Mouse (Mus musculus) kidney, embryonic 14.5 days (tissue): Measurements from ENCODE around the gene Pak7. TPM values are rescaled to one million over a fixed set of nuclear protein-coding genes. Genes with fewer than 3 reads are reported as not detected.
A peak's percentile ranks its signal among the peaks of the same experiment; 100 is the strongest.

ENCODE experiments used
- ATAC-seq: fragments of 200-750 bp; cut with Nextera tagmentation; 2 replicates; pipeline ENCODE4 v1.8.0; 2017; ENCODE audit warnings: moderate number of reproducible peaks, mild to moderate bottlenecking, moderate TSS enrichment, moderate library complexity; ENCODE audit not compliant: low FRiP score, low TSS enrichment
- H3K27ac ChIP-seq: fragments of 300-500 bp; sonication (generic); 2 replicates; pipeline ENCODE4 v1.5.1; 2014; ENCODE audit warnings: low read depth, mild to moderate bottlenecking, low read length, moderate library complexity, mixed read lengths
- H3K27me3 ChIP-seq: fragments of 300-500 bp; sonication (generic); 2 replicates; pipeline ENCODE4 v1.6.1; 2014; ENCODE audit warnings: mild to moderate bottlenecking, low read length; ENCODE audit not compliant: control insufficient read depth, insufficient read depth
- H3K36me3 ChIP-seq: fragments of 300-500 bp; sonication (generic); 2 replicates; pipeline ENCODE4 v1.6.1; 2014; ENCODE audit warnings: low read length, mixed read lengths; ENCODE audit not compliant: control insufficient read depth, insufficient read depth
- H3K4me1 ChIP-seq: fragments of 300-500 bp; sonication (generic); 2 replicates; pipeline ENCODE4 v1.6.1; 2014; ENCODE audit warnings: low read length, mixed read lengths; ENCODE audit not compliant: control insufficient read depth, insufficient read depth
- H3K4me2 ChIP-seq: fragments of 300-500 bp; sonication (generic); replicated peaks from 2 replicates; pipeline ENCODE4 v1.6.1; 2014; ENCODE audit warnings: low read depth, mild to moderate bottlenecking, low read length
- H3K4me3 ChIP-seq: fragments of 300-500 bp; sonication (generic); 2 replicates; pipeline ENCODE4 v1.5.1; 2014; ENCODE audit warnings: mild to moderate bottlenecking, low read length
- H3K9ac ChIP-seq: fragments of 300-500 bp; sonication (generic); 2 replicates; pipeline ENCODE4 v1.6.1; 2014; ENCODE audit warnings: low read depth, mild to moderate bottlenecking, low read length, moderate library complexity
- H3K9me3 ChIP-seq: fragments of 300-500 bp; sonication (generic); 2 replicates; pipeline ENCODE4 v1.6.1; 2016; ENCODE audit warnings: low read length; ENCODE audit not compliant: control insufficient read depth
- WGBS: fragments of 180-500 bp; shearing (Covaris S2); extraction: QIAGEN DNeasy Blood & Tissue Kit; methylation state at CpG from one replicate; pipeline ENCODE4 v1.1.7; 2014; 5-methylcytosine and 5-hydroxymethylcytosine counted together
- polyA plus RNA-seq: library from polyadenylated mRNA; unstranded; fragments of >200 nt; fragmentation: Nextera tagmentation; extraction: Ambion mirVana; gene quantifications from 2 replicates; pipeline ENCODE4 v1.2.1, GENCODE M21; 2014

Pak7 gene
- polyA plus RNA-seq, result 1.6 and 1.7 TPM in 2 replicates

- Histone ChIP-seq H3K27ac (no peak within 1 kb of the TSS), H3K4me2 (peak within 1 kb of the TSS; percentile 84), H3K9ac (peak within 1 kb of the TSS; percentile 42), H3K27me3 (peaks cover 3% of the 10 kb centered on the region), H3K9me3 (no peaks in the 10 kb centered on the region), H3K36me3 (no peaks in the 10 kb centered on the region), H3K4me3 (peak within 1 kb of the TSS; percentile 52), H3K4me1 (peaks cover 4% of the 10 kb centered on the region; the same call in 1 of the 2 replicates)
- ATAC-seq, result peak; percentile 100
- WGBS, result under 1% methylated on average over 39 of the region's 39 CpGs
These were observed at the start of gene Pak7 for GRCm38 (mm10) chr2:136387181-136388131. Gene Pak7, minus strand, starts transcription at chr2:136387967.

- Histone ChIP-seq H3K27me3 (no peaks in the 10 kb centered on the region), H3K9me3 (no peaks in the 10 kb centered on the region), H3K27ac (no peak overlapping the region), H3K9ac (no peak overlapping the region), H3K36me3 (no peaks in the 10 kb centered on the region), H3K4me1 (no peaks in the 10 kb centered on the region), H3K4me2 (no peak overlapping the region), H3K4me3 (no peak overlapping the region)
- WGBS, result 81% methylated on average over 6 of the region's 6 CpGs
- no peak for ATAC-seq
These were observed 37.8 kb upstream of the Pak7 start for GRCm38 (mm10) chr2:136425561-136425960.

GRCm38 (mm10) chr2:136419543-136419942 is 31.8 kb upstream of the Pak7 start:
- H3K4me3 ChIP-seq, result no peak overlapping the region
- H3K9ac ChIP-seq, result no peak overlapping the region
- no peak overlapping the region for H3K4me2 ChIP-seq
- H3K9me3 ChIP-seq, result no peaks in the 10 kb centered on the region
- 78% methylated on average over 1 of the region's 1 CpGs for whole genome bisulfite sequencing
- H3K36me3 ChIP-seq, result no peaks in the 10 kb centered on the region
- no peaks in the 10 kb centered on the region for H3K4me1 ChIP-seq
- H3K27me3 ChIP-seq, result no peaks in the 10 kb centered on the region
- no peak overlapping the region for H3K27ac ChIP-seq
- ATAC-seq, result no peak

GRCm38 (mm10) chr2:136416381-136416780 is 28.6 kb upstream of the Pak7 start:
- no peak for ATAC-seq
- Histone ChIP-seq H3K4me3 (no peak overlapping the region), H3K36me3 (no peaks in the 10 kb centered on the region), H3K27ac (no peak overlapping the region), H3K27me3 (no peaks in the 10 kb centered on the region), H3K4me1 (no peaks in the 10 kb centered on the region), H3K9me3 (no peaks in the 10 kb centered on the region), H3K9ac (no peak overlapping the region), H3K4me2 (no peak overlapping the region)

- WGBS, result 83% methylated on average over 4 of the region's 4 CpGs
- no peak overlapping the region for H3K4me2 ChIP-seq
- H3K36me3 ChIP-seq, result no peaks in the 10 kb centered on the region
- H3K4me1 ChIP-seq, result no peaks in the 10 kb centered on the region
- H3K9me3 ChIP-seq, result no peaks in the 10 kb centered on the region
- no peak for ATAC-seq
- no peak overlapping the region for H3K27ac ChIP-seq
- no peak overlapping the region for H3K9ac ChIP-seq
- H3K27me3 ChIP-seq, result no peaks in the 10 kb centered on the region
- no peak overlapping the region for H3K4me3 ChIP-seq
These were observed 14.8 kb upstream of the Pak7 start for GRCm38 (mm10) chr2:136402587-136402986.

GRCm38 (mm10) chr2:136375318-136375717 is 12.4 kb downstream of the Pak7 start:
- Histone ChIP-seq H3K36me3 (no peaks in the 10 kb centered on the region), H3K9ac (no peak overlapping the region), H3K4me3 (no peak overlapping the region), H3K4me1 (no peaks in the 10 kb centered on the region), H3K4me2 (no peak overlapping the region), H3K27me3 (no peaks in the 10 kb centered on the region), H3K27ac (no peak overlapping the region), H3K9me3 (no peaks in the 10 kb centered on the region)
- no peak for ATAC-seq
- 50% methylated on average over 3 of the region's 3 CpGs for WGBS

GRCm38 (mm10) chr2:136372361-136372760 is 15.4 kb downstream of the Pak7 start:
- Histone ChIP-seq H3K4me3 (no peak overlapping the region), H3K4me1 (no peaks in the 10 kb centered on the region), H3K4me2 (no peak overlapping the region), H3K36me3 (no peaks in the 10 kb centered on the region), H3K9me3 (no peaks in the 10 kb centered on the region), H3K27ac (no peak overlapping the region), H3K27me3 (no peaks in the 10 kb centered on the region), H3K9ac (no peak overlapping the region)
- no peak for ATAC-seq
- 85% methylated on average over 1 of the region's 1 CpGs for WGBS

- H3K27ac ChIP-seq, result no peak overlapping the region
- no peak overlapping the region for H3K4me3 ChIP-seq
- no peak overlapping the region for H3K4me2 ChIP-seq
- no peaks in the 10 kb centered on the region for H3K36me3 ChIP-seq
- no peak overlapping the region for H3K9ac ChIP-seq
- H3K9me3 ChIP-seq, result no peaks in the 10 kb centered on the region
- no peaks in the 10 kb centered on the region for H3K27me3 ChIP-seq
- no peak for ATAC-seq
- WGBS, result 71% methylated on average over 2 of the region's 2 CpGs
- H3K4me1 ChIP-seq, result no peaks in the 10 kb centered on the region
These were observed 36.2 kb downstream of the Pak7 start for GRCm38 (mm10) chr2:136351393-136352096.

- H3K9me3 ChIP-seq, result no peaks in the 10 kb centered on the region
- H3K4me1 ChIP-seq, result no peaks in the 10 kb centered on the region
- H3K27ac ChIP-seq, result no peak overlapping the region
- no peaks in the 10 kb centered on the region for H3K36me3 ChIP-seq
- no peak overlapping the region for H3K4me2 ChIP-seq
- 18% methylated on average over 3 of the region's 3 CpGs for WGBS
- no peak overlapping the region for H3K4me3 ChIP-seq
- H3K27me3 ChIP-seq, result no peaks in the 10 kb centered on the region
- H3K9ac ChIP-seq, result no peak overlapping the region
- 0 out of 2 replicates have a peak, but pooled peaks have one; percentile 56 for ATAC-seq
These were observed 37.3 kb downstream of the Pak7 start for GRCm38 (mm10) chr2:136350459-136350858.
